Mouse (Mus musculus) ES-Bruce4 (cell line): ENCODE measurements around the gene 1700021F07Rik.

Source experiments
- CTCF ChIP-seq: IDR thresholded peaks from one replicate; pipeline ENCODE4 v1.8.1; 2011; ENCODE audit warnings: low read depth, low read length
- POLR2A ChIP-seq: IDR thresholded peaks from one replicate; pipeline ENCODE4 v1.8.1; 2011; ENCODE audit warnings: low read length; ENCODE audit not compliant: insufficient read depth

- TF ChIP-seq CTCF (no peak), POLR2A (no peak)
These were observed 20.3 kb downstream of the 1700021F07Rik start for GRCm38 (mm10) chr2:173542716-173543115.
